Mouse (Mus musculus): Measurements from ENCODE around the gene Rpl18a.

Rpl18a gene

GRCm38 (mm10) chr8:70856541-70857197 is 40.5 kb downstream of the Rpl18a start:
- no peak for DNase-seq (ENCODE audit: low spot score)

DNA sequence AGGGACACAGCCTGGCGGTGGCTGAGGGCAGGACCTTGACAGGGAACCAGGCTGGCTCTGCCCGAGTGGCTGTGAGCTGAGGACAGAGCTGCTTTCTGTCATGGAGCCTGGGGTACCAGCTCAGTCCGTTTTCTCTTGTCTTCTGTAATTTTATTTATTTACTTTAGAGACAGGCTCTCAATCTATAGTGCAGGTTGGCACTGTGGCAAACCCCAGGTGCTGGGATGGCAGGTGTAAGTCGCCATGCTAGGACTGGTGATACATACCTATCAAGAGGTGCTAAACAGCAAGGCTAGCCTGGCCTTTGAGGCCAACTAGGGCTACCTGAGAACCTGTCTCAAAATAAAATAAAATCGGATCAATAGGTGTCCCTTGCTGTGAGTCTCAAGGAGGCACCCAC is 41.2 kb downstream of the Rpl18a start:
- no peak for DNase-seq (ENCODE audit: low spot score)

GRCm38 (mm10) chr8:70853863-70854262 is 43.3 kb downstream of the Rpl18a start:
- DNase-seq (ENCODE audit: low spot score) = no peak

GRCm38 (mm10) chr8:70852595-70853231 is 44.5 kb downstream of the Rpl18a start:
- DNase-seq (ENCODE audit: low spot score) = no peak

DNA sequence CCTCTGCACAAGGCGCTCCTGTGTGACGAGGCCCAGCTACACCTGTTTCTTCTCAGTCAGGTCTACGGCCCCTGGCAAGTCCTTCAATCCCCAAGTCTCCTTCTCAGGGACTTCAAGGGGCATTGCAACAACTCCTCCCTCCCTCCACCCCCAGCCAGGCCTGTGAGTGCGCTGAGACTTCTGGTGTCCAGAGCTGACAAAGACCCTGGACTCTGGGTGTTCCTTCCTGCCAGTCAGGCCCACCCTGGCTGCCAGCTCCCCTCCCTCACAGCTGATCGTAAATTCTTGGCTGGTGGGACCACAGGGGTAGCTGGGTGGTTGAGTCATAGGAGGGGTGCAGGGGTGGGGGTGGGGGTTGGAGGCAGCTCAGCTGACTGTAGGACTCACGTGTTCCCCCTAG is 45.4 kb downstream of the Rpl18a start:
- no peak for DNase-seq (ENCODE audit: low spot score)

DNA sequence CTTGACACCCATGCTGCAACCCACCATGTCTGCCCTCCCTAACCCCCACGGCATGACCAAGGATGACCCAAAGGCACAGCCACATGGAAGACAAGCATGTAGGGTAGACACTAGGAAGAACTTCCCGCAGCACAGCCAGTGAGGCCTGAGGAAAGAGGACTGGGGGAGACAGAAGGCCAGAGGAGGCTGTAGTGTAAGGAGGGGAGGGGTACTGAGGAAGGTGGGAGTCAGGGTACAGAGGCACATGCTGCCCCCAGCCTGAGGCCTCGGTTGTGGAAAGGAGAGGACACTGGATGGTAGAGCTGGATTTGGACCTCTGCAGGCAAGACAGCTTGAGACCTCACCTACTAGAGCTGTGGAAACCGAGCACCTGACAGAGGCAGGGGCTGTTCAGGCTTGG is 46.3 kb downstream of the Rpl18a start:
- no peak for DNase-seq (ENCODE audit: low spot score)

DNA sequence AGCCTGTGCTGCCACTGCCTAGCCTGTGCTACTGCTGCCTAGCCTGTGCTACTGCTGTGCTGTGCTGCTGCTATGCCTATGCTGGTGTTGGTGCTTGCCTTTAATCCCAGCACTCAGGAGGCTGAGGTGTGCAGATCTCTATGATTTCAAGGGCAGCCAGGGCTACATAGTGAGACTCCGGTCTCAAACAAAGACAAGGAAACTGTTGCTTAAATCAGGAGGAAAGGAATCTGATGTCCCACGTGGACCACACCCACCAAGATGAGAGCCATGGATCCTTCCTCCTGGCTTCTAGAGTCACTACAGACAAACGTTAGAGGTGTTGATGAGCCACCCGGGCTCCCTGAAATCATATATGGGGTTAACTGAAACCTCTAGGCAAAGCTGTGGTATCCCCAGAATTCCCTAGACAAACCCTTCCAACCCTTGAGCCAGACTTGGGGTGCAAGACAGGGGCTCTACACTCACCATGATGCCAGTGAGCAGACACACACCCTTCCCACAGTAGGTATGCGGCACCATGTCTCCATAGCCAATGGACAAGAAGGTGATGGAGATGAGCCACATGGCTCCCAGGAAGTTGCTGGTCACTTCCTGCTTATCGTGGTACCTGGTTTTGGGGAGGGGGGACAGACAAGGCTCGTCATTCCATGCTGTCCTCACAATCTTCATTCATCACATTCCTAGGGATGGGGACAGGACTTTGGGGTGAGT is 46.9 kb downstream of the Rpl18a start:
- DNase-seq (ENCODE audit: low spot score) = no peak

DNA sequence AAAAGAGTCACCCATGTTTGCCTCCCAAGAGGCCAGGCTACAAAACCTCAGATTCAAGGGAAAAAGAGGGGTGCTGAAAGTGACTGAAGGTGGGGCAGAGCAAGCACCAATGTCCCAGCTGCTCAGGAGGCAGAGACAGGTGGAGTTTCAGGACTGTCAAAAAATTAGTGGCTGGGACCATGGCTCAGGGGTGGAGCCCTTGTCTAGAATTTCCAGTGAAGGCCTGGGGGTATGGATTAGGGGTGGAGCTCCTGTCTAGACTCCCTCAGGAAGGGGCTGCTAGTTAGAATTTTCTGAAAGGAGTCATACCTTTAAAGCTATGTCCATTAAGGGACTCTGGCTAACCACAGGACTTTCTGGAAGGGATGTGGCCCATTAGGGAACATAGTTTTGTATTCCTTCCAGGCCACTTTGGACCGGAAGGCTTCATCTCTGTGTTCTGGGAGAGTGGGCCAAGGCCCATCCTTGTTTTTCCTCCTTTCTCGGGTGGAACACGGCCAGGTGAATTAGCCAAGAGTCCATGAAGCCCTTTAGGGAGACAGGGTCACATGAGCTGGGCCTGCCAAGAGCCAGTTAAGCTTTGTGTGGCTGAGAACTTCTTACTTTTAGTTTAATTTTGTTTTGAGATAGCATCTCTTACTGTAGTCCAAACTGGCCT is 47.8 kb downstream of the Rpl18a start:
- DNase-seq (ENCODE audit: low spot score) = no peak

- no peak for DNase-seq (ENCODE audit: low spot score)
Measured at GRCm38 (mm10) chr8:70846371-70847154, 50.6 kb downstream of the Rpl18a start.

DNA sequence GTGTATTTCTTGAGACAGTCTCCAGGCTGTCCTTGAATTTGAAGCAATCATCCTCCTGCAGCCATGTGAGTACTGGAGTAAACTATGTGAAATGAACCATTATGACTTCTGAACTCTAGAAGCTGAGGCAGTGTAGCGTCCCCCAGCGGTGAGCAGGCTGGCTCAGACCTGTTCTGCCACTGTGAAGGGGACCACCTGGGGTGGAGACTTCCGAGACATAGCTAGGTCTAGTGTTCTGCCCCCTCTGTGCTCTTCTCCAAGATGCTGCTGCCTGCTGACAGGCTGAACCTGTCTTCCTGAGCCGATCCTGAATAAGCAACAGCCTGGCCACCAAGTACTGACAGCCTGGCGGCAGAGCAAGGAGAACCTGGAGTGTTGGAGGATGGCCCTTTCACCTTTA is 52.1 kb downstream of the Rpl18a start:
- DNase-seq (ENCODE audit: low spot score) = no peak
